Mouse (Mus musculus) intestine, embryonic 14.5 days (tissue): Measurements from ENCODE around the gene Cyb5r3. TPM values are rescaled to one million over a fixed set of nuclear protein-coding genes. Genes with fewer than 3 reads are reported as not detected.

ENCODE experiments used
- ATAC-seq: fragments of 200-750 bp; cut with Nextera tagmentation; replicated peaks from 2 replicates; pipeline ENCODE4 v1.8.0; 2017; ENCODE audit warnings: low read depth, moderate number of reproducible peaks, moderate TSS enrichment, moderate library complexity; ENCODE audit not compliant: low FRiP score, low TSS enrichment
- DNase-seq: peaks from one replicate; pipeline ENCODE4 v3.0.0-alpha.2; 2018; ENCODE audit warnings: low spot score
- H3K27ac ChIP-seq: fragments of 300-500 bp; sonication (generic); 2 replicates; pipeline ENCODE4 v1.5.1; 2014; ENCODE audit warnings: low read depth, mild to moderate bottlenecking, control low read depth
- H3K27me3 ChIP-seq: fragments of 300-500 bp; sonication (generic); replicated peaks from 2 replicates; pipeline ENCODE4 v1.6.1; 2014; ENCODE audit warnings: low read length, control low read depth; ENCODE audit not compliant: control insufficient read depth, insufficient read depth
- H3K36me3 ChIP-seq: fragments of 300-500 bp; sonication (generic); 2 replicates; pipeline ENCODE4 v1.6.1; 2014; ENCODE audit warnings: low read length, control low read depth; ENCODE audit not compliant: control insufficient read depth, insufficient read depth
- H3K4me1 ChIP-seq: fragments of 300-500 bp; sonication (generic); replicated peaks from 2 replicates; pipeline ENCODE4 v1.6.1; 2014; ENCODE audit warnings: low read length, control low read depth, mixed read lengths; ENCODE audit not compliant: control insufficient read depth, insufficient read depth
- H3K4me2 ChIP-seq: fragments of 300-500 bp; sonication (generic); 2 replicates; pipeline ENCODE4 v1.6.1; 2014; ENCODE audit warnings: low read length
- H3K4me3 ChIP-seq: fragments of 300-500 bp; sonication (generic); 2 replicates; pipeline ENCODE4 v1.5.1; 2014; ENCODE audit warnings: low read depth, low read length, control low read depth, mixed read lengths
- H3K9ac ChIP-seq: fragments of 300-500 bp; sonication (generic); 2 replicates; pipeline ENCODE4 v1.6.1; 2014; ENCODE audit warnings: mild to moderate bottlenecking, low read length
- H3K9me3 ChIP-seq: fragments of 300-500 bp; sonication (generic); 2 replicates; pipeline ENCODE4 v1.6.1; 2016; ENCODE audit warnings: low read length, control low read depth; ENCODE audit not compliant: control insufficient read depth
- WGBS: fragments of 180-500 bp; shearing (Covaris S2); extraction: QIAGEN DNeasy Blood & Tissue Kit; methylation state at CpG from one replicate; pipeline ENCODE4 v1.1.7; 2014; 5-methylcytosine and 5-hydroxymethylcytosine counted together
- polyA plus RNA-seq: library from polyadenylated mRNA; unstranded; fragments of >200 nt; fragmentation: Nextera tagmentation; extraction: Ambion mirVana; gene quantifications from 2 replicates; pipeline ENCODE4 v1.2.1, GENCODE M21; 2014

Gene Cyb5r3
- polyA plus RNA-seq, 1 experiment from 2014 or later = 168 TPM

DNA sequence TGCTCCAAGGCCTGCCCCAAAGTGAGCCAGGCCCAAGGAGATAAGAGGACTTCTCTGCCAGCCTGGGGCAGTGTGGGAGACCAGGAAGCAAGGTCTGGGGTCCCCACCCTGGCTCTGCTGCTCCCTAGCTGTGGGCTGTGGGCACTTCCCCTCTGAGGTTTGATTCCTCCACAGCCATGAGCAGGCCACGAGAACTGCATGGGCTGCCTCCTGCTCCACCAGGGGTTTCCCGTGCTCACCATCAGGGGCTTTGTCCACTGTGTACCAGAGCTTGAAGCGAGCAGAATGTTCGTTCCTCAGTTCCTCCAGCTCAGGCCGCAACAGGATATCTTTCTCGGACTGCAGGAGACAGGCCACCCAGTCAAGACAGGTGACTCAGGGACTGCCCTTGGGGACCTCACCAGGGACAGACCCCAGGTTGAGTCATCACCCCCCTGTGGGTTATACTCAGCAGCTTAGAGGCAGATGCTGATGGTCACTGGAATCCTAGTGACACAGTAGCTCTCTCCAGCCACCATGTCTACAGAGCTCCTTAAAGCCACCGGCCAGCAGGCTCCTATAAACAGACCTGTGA is 13.7 kb downstream of the Cyb5r3 start:
- Histone ChIP-seq H3K27me3 (no peaks in the 10 kb centered on the region), H3K9ac (no peak overlapping the region), H3K4me3 (no peak overlapping the region), H3K36me3 (peaks cover 47% of the 10 kb centered on the region), H3K4me1 (no peaks in the 10 kb centered on the region), H3K27ac (no peak overlapping the region), H3K4me2 (no peak overlapping the region), H3K9me3 (no peaks in the 10 kb centered on the region)
- no peak for ATAC-seq
- 91% methylated on average over 7 of the region's 7 CpGs for WGBS
- DNase-seq = no peak

DNA sequence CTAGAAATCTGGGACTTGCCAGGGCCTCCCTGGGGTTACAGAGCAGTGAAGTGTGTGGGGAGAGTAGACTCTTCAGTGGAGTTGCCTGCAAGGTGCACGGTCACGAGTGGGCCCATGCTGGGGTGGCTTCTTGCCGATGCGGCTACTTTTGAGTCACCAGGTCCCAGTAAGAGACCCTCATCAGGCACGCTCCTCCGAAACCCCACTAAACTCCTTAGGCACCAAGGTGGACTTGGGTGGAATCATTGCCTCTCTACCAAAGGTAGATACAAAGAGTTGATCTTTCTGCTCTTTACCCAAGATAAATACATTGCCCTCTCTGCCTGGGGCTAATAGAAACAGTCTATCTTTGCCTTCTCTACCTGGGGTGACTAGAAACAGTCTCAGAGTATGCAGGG is 14.7 kb downstream of the Cyb5r3 start:
- H3K4me1 ChIP-seq = no peaks in the 10 kb centered on the region
- no peak overlapping the region for H3K4me2 ChIP-seq
- H3K27ac ChIP-seq = no peak overlapping the region
- WGBS = 93% methylated on average over 6 of the region's 6 CpGs
- no peaks in the 10 kb centered on the region for H3K27me3 ChIP-seq
- no peak overlapping the region for H3K9ac ChIP-seq
- DNase-seq = no peak
- H3K4me3 ChIP-seq = no peak overlapping the region
- no peaks in the 10 kb centered on the region for H3K9me3 ChIP-seq
- H3K36me3 ChIP-seq = peaks cover 50% of the 10 kb centered on the region
- ATAC-seq = no peak

DNA sequence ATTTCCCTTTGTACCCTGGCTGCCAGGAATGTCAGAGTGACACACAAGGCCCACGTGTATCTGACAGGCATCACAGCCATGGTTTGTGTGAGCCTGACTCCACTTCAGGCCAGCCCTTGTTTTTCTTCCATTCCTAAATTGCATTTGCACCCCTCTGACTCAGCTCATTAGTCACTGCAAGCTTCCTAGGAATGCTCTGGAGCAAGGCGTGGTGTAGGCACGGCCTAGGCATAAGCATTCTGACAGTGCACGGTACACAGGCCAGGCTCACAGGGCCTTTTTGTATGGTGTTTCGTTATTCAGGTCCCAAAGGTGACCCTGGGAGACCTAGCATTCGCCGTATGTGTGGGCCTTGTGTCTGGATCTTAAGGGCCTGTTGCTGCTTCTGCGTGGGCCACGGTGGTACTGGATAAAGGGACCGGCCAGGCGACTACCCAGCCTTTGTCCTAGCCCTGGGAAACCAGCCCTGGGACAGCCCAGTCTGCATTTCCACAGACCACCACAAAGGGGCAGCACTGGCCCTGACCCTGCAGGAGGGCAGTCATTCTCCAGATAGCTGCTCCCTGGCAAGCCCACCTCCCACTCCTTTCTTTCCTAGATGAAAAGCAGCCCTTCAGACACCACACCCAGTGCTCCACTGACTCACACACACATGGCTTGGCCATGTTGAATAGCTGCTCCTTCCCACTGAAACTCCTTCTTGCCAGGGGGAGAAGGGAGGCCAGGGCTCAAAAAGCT is 15.3 kb downstream of the Cyb5r3 start:
- H3K36me3 ChIP-seq = peaks cover 50% of the 10 kb centered on the region
- WGBS = 74% methylated on average over 11 of the region's 11 CpGs
- no peak for ATAC-seq

DNA sequence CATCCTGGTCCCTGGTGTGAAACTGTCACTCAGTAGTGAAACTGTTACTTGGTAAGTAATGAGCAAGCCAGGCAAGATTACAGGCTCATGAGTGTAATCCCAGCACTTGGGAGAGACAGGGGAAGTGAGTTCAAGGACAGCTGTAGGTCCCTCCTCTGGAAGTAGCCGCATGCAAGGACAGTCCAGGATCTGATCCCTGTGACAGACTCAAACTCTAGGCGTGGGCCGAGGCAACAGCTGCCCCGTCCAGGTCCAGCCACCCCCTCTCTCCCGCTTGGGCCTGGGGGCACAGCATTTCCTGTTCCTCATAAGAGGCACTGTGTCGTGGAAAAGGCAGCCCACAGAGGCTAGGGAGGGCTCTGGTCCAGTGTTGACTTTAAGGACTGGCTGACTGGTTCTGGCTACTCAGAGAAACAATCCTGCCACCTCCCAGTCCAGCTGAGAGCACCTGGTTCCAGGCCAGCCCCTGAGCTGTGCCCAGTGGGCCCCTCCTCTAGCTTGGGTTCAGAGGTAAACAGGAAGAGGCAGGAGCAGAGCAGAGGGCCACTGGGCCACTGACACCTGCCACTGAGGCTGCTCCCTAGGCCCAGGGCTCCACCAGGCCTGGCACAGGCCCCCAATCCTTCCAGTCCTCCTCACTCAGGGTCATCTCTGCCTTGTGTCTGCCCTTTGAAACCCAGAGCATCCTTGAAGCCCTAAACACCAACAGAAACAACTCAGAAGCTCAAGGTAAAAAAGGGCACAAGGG is 16.5 kb downstream of the Cyb5r3 start:
- ATAC-seq (no peak), DNase-seq (no peak)
- Histone ChIP-seq H3K4me3 (no peak overlapping the region), H3K9me3 (no peaks in the 10 kb centered on the region), H3K27ac (no peak overlapping the region), H3K4me1 (no peaks in the 10 kb centered on the region), H3K27me3 (no peaks in the 10 kb centered on the region), H3K4me2 (no peak overlapping the region), H3K9ac (no peak overlapping the region), H3K36me3 (peaks cover 43% of the 10 kb centered on the region)
- WGBS = 63% methylated on average over 6 of the region's 6 CpGs

More for the DNA sequence above, 15.3 kb downstream of the Cyb5r3 start:
- H3K27me3 ChIP-seq = no peaks in the 10 kb centered on the region
- no peaks in the 10 kb centered on the region for H3K9me3 ChIP-seq
- peak; percentile 78 for DNase-seq
- H3K9ac ChIP-seq = no peak overlapping the region
- H3K4me1 ChIP-seq = no peaks in the 10 kb centered on the region
- no peak overlapping the region for H3K27ac ChIP-seq
- H3K4me3 ChIP-seq = no peak overlapping the region
- H3K4me2 ChIP-seq = no peak overlapping the region

DNA sequence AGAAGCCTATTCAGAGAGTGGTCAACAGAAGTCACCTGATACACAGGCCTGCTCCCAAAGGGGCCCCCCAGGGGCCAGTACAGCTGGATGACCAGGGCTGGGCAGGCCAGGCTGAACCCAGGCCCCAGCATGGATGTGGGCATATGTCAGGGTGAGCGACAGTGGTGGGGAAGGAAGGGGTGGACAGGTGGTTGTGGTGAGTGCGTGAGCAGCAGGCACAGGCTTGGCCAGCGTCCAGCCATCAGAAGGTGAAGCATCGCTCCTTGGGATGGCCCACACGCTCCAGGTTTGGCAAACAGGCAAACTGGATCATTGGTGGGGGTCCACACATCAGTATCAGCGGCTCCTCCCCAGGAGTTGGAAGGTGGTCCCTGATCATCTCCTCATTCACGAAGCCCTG is 18.1 kb downstream of the Cyb5r3 start:
- WGBS = 90% methylated on average over 7 of the region's 7 CpGs
- DNase-seq (no peak), ATAC-seq (no peak)

DNA sequence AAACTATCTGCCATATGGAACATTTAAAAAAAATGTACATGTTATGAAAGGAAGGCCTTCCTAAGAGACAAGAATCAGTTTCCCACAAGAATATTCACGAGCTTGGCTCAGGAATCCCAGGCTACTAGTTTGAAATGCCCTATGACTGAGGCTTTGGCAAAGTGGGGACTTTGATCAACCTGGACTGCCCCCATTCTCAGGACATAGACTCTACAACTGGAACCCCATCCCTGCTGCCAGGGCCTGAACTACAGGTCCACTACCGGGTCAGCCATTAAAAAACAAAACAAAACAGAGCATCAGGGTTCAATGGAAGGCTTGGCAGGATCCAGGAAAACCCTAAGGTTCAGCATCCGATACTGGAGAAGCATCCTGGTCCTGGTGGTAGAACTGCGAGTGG is 21.7 kb downstream of the Cyb5r3 start:
- H3K27ac ChIP-seq = no peak overlapping the region
- no peaks in the 10 kb centered on the region for H3K9me3 ChIP-seq
- DNase-seq = no peak
- ATAC-seq = no peak
- H3K27me3 ChIP-seq = no peaks in the 10 kb centered on the region
- 85% methylated on average over 4 of the region's 4 CpGs for WGBS
- no peak overlapping the region for H3K4me3 ChIP-seq
- H3K9ac ChIP-seq = no peak overlapping the region
- H3K4me1 ChIP-seq = peaks cover 8% of the 10 kb centered on the region
- peaks cover 19% of the 10 kb centered on the region for H3K36me3 ChIP-seq
- H3K4me2 ChIP-seq = no peak overlapping the region

More for the DNA sequence above, 18.1 kb downstream of the Cyb5r3 start:
- Histone ChIP-seq H3K4me3 (no peak overlapping the region), H3K9me3 (no peaks in the 10 kb centered on the region), H3K36me3 (peaks cover 28% of the 10 kb centered on the region), H3K4me2 (no peak overlapping the region), H3K4me1 (peaks cover 4% of the 10 kb centered on the region; the same call in 1 of the 2 replicates), H3K27ac (no peak overlapping the region), H3K27me3 (no peaks in the 10 kb centered on the region), H3K9ac (no peak overlapping the region)

DNA sequence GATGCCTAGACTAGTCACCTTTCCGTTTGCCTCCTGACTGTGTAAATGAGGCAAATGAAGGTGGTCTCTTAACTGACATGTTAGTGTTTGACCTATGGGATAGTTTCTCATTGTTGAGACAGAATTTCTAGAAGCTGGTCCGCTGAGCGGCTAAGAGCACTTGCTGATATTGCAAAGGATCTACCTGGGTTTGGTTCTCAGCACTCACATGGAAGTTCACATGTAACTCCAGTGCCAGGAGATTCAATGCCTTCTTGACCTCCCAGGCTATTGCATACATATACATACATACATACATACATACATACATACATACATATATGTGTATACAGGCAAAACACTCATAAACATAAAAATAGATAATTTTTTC is 22.3 kb downstream of the Cyb5r3 start:
- no peaks in the 10 kb centered on the region for H3K9me3 ChIP-seq
- peaks cover 19% of the 10 kb centered on the region for H3K36me3 ChIP-seq
- no peak for DNase-seq
- WGBS = 18% methylated on average over 3 of the region's 3 CpGs
- H3K27ac ChIP-seq = peak overlapping the region; percentile 95
- no peak for ATAC-seq
- H3K9ac ChIP-seq = peak overlapping the region; percentile 1
- H3K4me1 ChIP-seq = peaks cover 8% of the 10 kb centered on the region
- no peaks in the 10 kb centered on the region for H3K27me3 ChIP-seq
- H3K4me3 ChIP-seq = peak overlapping the region; percentile 24
- peak overlapping the region; percentile 40 for H3K4me2 ChIP-seq

DNA sequence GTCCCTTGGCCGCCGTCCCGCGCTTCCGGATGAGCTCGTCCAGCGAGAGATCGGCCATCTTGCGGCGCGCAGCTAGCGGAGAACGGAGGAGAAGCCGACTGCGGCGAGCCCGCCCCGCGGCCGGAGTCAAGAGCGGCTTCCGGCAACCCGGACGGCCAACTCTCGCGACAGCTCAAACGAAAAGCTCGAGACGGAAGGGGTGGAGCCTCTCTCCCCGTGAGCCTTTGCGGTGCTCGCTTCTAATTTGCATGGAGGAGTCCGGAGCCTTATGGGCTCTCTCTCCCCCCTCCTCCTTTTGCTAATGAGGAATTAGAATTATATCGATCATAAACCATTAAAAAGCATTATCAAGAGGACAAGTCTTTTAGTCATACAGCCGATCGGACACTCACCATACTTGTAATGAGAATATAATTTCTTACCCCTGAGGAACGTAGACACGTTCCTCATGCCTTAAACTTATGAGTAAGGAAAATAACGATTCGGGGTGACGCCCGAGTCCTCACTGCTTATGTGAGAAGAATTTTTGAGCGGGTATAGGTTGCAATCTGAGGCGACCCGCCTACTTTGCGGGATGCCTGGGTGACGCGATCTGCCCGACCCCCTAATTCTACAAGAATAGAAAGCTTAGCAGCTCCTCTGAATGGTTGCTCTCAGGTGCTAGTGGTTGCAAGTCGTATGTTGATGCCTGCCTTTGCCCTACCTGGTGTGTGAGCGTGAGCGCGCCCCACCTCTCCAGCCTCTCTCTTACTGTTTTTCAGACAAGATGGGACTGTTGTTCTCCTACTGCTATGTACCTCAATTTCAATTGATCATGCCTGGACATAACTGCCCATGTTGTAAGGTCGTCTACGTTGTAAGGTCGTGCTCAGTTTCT is 23.0 kb downstream of the Cyb5r3 start, which contains the start of gene Poldip3:
TSS of gene Poldip3 (minus strand) at position 189 of the 877 bp plus-strand sequence.
- H3K4me3 ChIP-seq = peak within 1 kb of the TSS; percentile 83
- peak; percentile 98 for DNase-seq
- peak within 1 kb of the TSS; percentile 90 for H3K4me2 ChIP-seq
- H3K27ac ChIP-seq = peak within 1 kb of the TSS; percentile 95
- H3K9ac ChIP-seq = peak within 1 kb of the TSS; percentile 95
- H3K4me1 ChIP-seq = peaks cover 8% of the 10 kb centered on the region
- H3K9me3 ChIP-seq = no peaks in the 10 kb centered on the region
- H3K27me3 ChIP-seq = no peaks in the 10 kb centered on the region
- under 1% methylated on average over 56 of the region's 56 CpGs for WGBS
- H3K36me3 ChIP-seq = peaks cover 19% of the 10 kb centered on the region
- ATAC-seq = peak; percentile 94
